Mouse (Mus musculus) embryonic facial prominence, embryonic 10.5 days (tissue): ENCODE measurements at regions not wholly inside any gene's neighbourhood (a gene's known extent, or its start where the extent isn't known, plus 50 kb on each side); places are given as distances from the start of the nearest gene placed in this dataset.

Source experiments
- DNase-seq: peaks from one replicate; pipeline ENCODE4 v3.0.0-alpha.2; 2017; ENCODE audit warnings: low spot score
- H3K27ac ChIP-seq: fragments of 300-500 bp; sonication (generic); replicated peaks from 2 replicates; pipeline ENCODE4 v1.5.1; 2016; ENCODE audit warnings: mild to moderate bottlenecking
- H3K27me3 ChIP-seq: fragments of 300-500 bp; sonication (generic); replicated peaks from 2 replicates; pipeline ENCODE4 v1.6.1; 2016; ENCODE audit warnings: low read depth, mild to moderate bottlenecking; ENCODE audit not compliant: poor library complexity, severe bottlenecking
- H3K36me3 ChIP-seq: fragments of 300-500 bp; sonication (generic); replicated peaks from 2 replicates; pipeline ENCODE4 v1.6.1; 2016; ENCODE audit warnings: mild to moderate bottlenecking, moderate library complexity
- H3K4me1 ChIP-seq: fragments of 300-500 bp; sonication (generic); 2 replicates; pipeline ENCODE4 v1.6.1; 2016
- H3K4me3 ChIP-seq: fragments of 300-500 bp; sonication (generic); 2 replicates; pipeline ENCODE4 v1.5.1; 2016; ENCODE audit warnings: mild to moderate bottlenecking, moderate library complexity
- H3K9me3 ChIP-seq: fragments of 300-500 bp; sonication (generic); 2 replicates; pipeline ENCODE4 v1.6.1; 2016; ENCODE audit warnings: mild to moderate bottlenecking
- WGBS: fragments of 180-500 bp; shearing (Covaris S2); methylation state at CpG from one replicate; pipeline ENCODE4 v1.1.7; 2016; 5-methylcytosine and 5-hydroxymethylcytosine counted together

DNA sequence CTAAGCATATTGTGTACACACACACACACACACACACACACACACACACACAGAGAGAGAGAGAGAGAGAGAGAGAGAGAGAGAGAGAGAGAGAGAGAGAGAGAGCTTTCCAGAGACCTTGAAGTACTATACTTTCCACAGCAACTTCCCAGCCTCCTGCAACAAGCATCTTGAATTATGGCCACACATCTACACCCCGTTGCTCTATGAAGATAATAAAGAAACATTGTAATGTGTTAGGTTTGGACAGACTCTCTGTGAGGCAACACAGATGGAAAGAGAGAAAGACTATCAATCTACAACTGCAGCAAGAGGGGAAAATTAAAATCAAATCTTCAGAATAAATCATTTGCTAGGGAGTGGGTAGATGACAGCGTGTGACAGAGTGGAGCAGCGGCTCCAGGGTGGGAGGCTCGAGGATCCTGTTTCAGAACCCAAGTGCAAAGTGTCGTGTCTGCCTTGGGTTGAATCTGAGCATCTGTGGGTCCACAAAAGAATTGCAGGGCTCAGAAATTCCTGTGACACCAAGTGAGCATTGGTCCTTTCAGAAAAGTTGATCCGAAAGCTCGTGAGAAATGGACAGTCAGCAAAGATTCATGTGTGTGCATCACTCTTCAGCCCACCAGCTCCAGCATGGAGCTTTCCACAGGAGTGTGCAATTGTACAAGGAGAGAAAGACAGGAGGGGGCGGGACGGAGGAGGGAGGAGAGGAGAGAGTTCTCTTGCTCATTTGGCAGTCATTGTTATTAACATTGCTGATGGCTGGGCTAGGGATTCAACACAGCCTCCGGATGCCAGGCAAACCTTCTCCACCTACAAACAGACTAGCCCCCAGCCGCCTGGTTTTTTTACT lies 203.6 kb upstream of the Gimd1 start:
- no peak for DNase-seq
- H3K9me3 ChIP-seq = no peaks in the 10 kb centered on the region

DNA sequence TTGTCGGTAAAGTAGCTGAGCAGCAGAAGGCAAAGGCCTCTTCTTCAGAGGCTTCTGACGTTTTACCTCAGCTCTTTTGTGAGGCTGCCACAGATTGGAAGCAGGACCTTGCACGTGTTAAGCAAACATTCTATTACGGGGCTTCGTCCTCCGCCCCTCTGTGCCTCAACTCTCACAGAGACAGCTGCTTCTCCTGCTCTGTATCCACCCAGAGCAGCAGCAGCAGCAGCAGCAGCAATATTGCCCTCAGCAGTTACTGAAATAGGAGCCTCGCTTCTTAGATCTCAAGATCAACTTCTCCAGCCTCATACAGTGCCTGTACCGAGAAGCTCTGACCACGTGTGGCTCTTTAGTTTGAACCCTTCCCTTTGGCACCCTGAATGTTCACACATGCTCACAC lies 202.4 kb upstream of the Gimd1 start:
- Histone ChIP-seq H3K27ac (no peak overlapping the region), H3K4me1 (peaks cover 5% of the 10 kb centered on the region; the same call in 1 of the 2 replicates), H3K27me3 (no peaks in the 10 kb centered on the region), H3K36me3 (no peaks in the 10 kb centered on the region), H3K9me3 (no peaks in the 10 kb centered on the region), H3K4me3 (no peak overlapping the region)
- DNase-seq = peak; percentile 14
- WGBS = 53% methylated on average over 9 of the region's 9 CpGs

More for the DNA sequence above, 203.6 kb upstream of the Gimd1 start:
- Histone ChIP-seq H3K27ac (no peak overlapping the region), H3K27me3 (no peaks in the 10 kb centered on the region), H3K4me1 (peaks cover 5% of the 10 kb centered on the region; the same call in 1 of the 2 replicates), H3K4me3 (no peak overlapping the region), H3K36me3 (no peaks in the 10 kb centered on the region)
- 67% methylated on average over 11 of the region's 11 CpGs for WGBS

DNA sequence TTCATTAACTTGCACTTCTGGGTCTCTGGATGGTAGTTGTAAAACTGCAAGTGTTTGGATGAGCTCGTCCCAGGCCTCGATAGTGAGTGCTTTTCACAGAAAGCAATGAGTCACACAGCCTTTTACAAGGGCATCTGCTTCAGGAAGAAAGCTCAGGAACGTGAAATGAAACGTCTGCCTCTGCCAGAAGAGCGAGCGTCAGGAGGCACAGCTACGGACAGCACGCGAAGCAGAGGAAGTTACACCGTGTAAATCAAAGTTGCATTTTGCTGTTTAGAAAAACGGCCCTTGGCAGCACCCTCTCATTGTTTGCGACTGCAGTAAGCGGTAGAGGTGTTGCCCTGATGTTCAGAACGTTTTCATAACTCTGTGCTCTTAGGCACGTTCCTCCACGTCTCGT lies 201.5 kb upstream of the Gimd1 start:
- no peak overlapping the region for H3K27ac ChIP-seq
- peaks cover 5% of the 10 kb centered on the region; the same call in 1 of the 2 replicates for H3K4me1 ChIP-seq
- H3K36me3 ChIP-seq = no peaks in the 10 kb centered on the region
- no peaks in the 10 kb centered on the region for H3K27me3 ChIP-seq
- no peaks in the 10 kb centered on the region for H3K9me3 ChIP-seq
- no peak for DNase-seq
- 87% methylated on average over 17 of the region's 17 CpGs for WGBS
- no peak overlapping the region for H3K4me3 ChIP-seq

DNA sequence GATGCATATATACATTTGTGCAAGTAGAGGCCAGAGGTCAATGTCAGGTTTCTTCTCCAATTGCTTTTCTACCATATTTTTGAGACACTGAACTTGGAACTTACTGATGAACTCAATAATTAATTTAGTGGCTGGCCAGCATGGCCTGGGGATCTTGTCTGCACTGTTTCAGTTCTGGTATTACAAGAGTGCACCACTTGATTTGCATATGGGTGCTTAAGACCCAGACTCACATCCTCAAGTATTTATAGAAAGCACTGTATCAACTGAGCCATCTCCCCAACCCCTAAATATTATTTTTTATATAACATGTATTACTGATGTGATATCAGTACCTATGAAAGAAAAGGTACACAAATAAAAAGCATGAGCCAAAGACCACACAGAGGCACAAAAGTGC lies 197.8 kb upstream of the Gimd1 start:
- Histone ChIP-seq H3K4me1 (peaks cover 8% of the 10 kb centered on the region; the same call in 1 of the 2 replicates), H3K27me3 (no peaks in the 10 kb centered on the region), H3K9me3 (no peaks in the 10 kb centered on the region), H3K4me3 (no peak overlapping the region), H3K36me3 (no peaks in the 10 kb centered on the region), H3K27ac (no peak overlapping the region)
- DNase-seq = no peak

DNA sequence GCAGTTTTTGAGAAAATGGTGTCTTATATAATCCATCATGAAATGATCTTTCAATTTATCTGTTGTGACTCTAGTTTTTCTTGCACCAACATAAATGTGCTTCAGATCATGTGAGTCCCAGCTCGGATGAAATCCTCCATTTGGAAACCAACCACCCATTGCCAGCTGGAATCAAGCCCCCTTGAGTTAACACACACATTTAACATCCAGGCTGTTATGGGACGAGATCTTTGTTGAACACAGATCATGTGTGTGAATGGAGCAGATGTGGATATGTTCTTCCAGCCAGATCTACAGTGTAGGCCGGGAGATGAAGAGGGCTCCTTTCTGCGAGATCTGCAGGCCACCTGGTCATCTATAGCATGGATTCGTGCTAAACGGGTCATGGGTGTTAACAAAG lies 188.4 kb upstream of the Gimd1 start:
- Histone ChIP-seq H3K27me3 (no peaks in the 10 kb centered on the region), H3K4me1 (peaks cover 4% of the 10 kb centered on the region), H3K27ac (no peak overlapping the region), H3K4me3 (no peak overlapping the region), H3K9me3 (no peaks in the 10 kb centered on the region), H3K36me3 (no peaks in the 10 kb centered on the region)
- WGBS = 93% methylated on average over 6 of the region's 6 CpGs
- DNase-seq = no peak

DNA sequence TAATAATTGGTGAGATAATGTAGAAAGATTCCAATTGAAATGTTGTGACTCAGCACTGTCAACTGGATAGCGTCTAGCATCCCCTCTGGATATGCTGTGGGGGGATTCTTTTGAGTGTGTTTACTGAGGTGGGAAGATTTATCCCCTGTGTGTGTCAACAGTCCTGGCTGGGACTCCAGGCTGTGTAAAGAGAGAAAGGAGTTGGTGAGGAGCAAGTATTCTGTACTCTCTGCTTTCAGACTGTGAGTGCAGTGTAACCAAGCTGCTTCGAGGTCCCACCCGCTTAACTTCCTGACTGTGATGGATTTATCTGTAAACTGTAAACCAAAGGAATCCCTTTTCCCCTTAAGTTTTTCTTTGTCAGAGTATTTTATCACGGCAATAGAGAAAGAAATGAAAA lies 175.7 kb upstream of the Gimd1 start:
- WGBS = 81% methylated on average over 4 of the region's 4 CpGs
- H3K4me1 ChIP-seq = no peaks in the 10 kb centered on the region
- no peaks in the 10 kb centered on the region for H3K27me3 ChIP-seq
- H3K27ac ChIP-seq = no peak overlapping the region
- H3K9me3 ChIP-seq = no peaks in the 10 kb centered on the region
- H3K36me3 ChIP-seq = no peaks in the 10 kb centered on the region
- no peak overlapping the region for H3K4me3 ChIP-seq
- no peak for DNase-seq

DNA sequence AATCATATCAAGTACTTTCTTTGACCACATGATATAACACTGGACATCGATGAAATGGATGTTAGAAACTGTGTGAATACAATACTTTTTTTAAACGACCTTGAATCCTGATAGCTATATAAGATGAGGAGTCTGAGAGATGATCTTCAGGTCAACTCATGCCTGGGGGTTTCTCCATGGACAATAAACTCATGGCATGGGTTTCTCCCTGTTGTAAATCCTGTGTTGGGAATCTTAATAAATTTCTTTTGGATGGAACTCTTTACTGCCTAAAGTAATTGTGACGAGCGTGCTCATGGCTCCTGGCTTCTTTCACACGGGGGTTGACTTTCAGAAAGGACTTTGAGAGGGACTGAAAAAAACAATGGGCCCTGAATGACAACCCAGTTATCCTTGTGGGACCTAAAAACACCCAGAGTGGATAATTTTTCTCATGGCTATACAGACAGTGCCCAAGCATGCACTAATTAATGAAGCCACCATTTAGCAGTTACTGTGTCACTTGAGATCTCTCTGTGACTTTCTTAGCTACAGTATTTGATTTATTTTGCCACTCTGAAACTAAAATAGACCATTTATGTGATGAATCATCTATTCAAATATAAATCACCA lies 167.2 kb upstream of the Gimd1 start:
- 82% methylated on average over 5 of the region's 5 CpGs for WGBS
- H3K27ac ChIP-seq = no peak overlapping the region
- no peaks in the 10 kb centered on the region for H3K27me3 ChIP-seq
- no peaks in the 10 kb centered on the region for H3K9me3 ChIP-seq
- H3K4me3 ChIP-seq = no peak overlapping the region
- no peak for DNase-seq
- no peaks in the 10 kb centered on the region for H3K36me3 ChIP-seq
- H3K4me1 ChIP-seq = no peaks in the 10 kb centered on the region

DNA sequence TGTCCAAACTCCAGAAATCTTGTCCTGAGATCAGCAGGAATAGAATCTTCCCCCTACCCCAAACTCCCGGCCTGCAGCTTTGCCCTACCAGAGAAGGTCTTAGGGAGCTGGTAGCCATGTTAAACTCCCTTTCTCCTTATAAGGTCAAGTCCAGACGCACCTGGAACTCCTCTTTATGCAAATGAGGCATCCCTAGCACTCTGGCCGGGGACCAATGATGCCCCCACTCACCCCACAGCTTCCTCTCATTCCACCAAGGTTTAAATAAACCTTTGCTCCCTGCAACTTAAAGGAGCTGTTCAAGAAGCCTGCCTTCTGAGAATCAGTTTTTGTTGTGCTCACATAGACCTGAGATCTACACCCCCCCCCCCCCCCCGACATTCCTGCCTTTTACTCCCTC lies 158.6 kb upstream of the Gimd1 start:
- H3K27me3 ChIP-seq = no peaks in the 10 kb centered on the region
- no peaks in the 10 kb centered on the region for H3K36me3 ChIP-seq
- 45% methylated on average over 4 of the region's 4 CpGs for WGBS
- H3K4me1 ChIP-seq = no peaks in the 10 kb centered on the region
- H3K4me3 ChIP-seq = no peak overlapping the region
- no peak overlapping the region for H3K27ac ChIP-seq
- no peaks in the 10 kb centered on the region for H3K9me3 ChIP-seq
- DNase-seq = no peak

DNA sequence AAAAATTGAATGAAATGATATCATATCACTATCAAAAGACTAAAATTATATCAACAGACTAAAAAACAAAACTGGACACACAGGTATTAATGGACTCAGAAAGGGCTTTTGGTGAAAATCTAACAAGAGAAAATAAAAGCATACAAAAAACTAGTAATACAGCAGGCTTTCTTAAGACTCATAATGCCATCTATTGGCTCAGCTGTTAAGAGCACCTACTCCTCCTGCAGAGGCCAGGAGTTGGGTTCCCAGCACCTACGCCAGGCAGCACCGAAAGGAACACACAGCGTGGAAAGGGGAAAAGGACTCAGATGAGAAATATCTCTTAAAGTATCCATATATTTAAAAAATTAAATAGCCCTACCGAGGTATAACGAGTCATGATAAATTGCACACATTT lies 151.9 kb upstream of the Gimd1 start:
- H3K9me3 ChIP-seq = no peaks in the 10 kb centered on the region
- no peaks in the 10 kb centered on the region for H3K36me3 ChIP-seq
- no peak overlapping the region for H3K27ac ChIP-seq
- H3K4me1 ChIP-seq = no peaks in the 10 kb centered on the region
- H3K27me3 ChIP-seq = no peaks in the 10 kb centered on the region
- WGBS = 91% methylated on average over 5 of the region's 5 CpGs
- DNase-seq = no peak
- H3K4me3 ChIP-seq = no peak overlapping the region

DNA sequence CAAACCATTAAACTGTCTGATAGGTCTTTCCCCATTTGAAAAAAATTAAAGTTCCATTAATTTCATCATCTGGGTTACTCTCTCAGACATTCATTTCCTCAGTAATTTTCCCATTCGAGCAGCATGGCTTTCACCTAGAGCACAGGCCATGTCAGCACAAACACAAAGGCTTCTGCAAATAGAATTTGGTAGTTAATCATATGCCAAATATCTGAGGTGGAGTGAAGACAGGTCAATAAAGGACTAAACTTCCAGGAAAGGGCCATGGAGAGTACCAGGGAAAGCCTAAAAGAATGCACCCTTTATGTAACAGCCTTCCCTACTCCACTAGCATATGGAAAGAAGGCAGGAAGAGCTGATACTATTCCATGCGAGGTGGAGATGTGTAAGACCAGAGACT lies 150.3 kb upstream of the Gimd1 start:
- 76% methylated on average over 2 of the region's 2 CpGs for WGBS

DNA sequence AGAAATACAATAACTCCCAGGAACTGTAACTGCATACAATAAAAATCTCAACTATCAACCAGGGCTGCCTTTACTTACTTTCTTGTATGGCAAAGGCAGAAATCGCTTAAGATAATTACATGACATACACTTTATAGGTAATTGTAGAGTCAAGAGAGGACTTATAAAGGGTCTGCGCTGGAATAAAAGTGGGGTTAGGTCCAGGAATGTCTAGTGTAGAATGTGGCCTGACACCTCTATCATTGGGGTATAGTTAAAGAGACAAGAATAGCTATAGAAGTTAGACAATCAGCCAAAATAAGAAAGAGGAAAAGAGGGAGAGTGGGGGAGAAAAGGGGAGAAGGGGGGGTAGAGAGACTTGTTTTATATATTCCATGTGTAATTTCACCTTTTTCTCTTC lies 144.8 kb upstream of the Gimd1 start:
- Histone ChIP-seq H3K4me3 (no peak overlapping the region), H3K36me3 (no peaks in the 10 kb centered on the region), H3K27me3 (no peaks in the 10 kb centered on the region), H3K4me1 (no peaks in the 10 kb centered on the region), H3K9me3 (no peaks in the 10 kb centered on the region), H3K27ac (no peak overlapping the region)
- DNase-seq = no peak
- WGBS = 92% methylated on average over 2 of the region's 2 CpGs

More for the DNA sequence above, 150.3 kb upstream of the Gimd1 start:
- no peak overlapping the region for H3K27ac ChIP-seq
- H3K4me3 ChIP-seq = no peak overlapping the region
- H3K9me3 ChIP-seq = no peaks in the 10 kb centered on the region
- H3K4me1 ChIP-seq = no peaks in the 10 kb centered on the region
- no peaks in the 10 kb centered on the region for H3K27me3 ChIP-seq
- H3K36me3 ChIP-seq = no peaks in the 10 kb centered on the region
- DNase-seq = no peak

DNA sequence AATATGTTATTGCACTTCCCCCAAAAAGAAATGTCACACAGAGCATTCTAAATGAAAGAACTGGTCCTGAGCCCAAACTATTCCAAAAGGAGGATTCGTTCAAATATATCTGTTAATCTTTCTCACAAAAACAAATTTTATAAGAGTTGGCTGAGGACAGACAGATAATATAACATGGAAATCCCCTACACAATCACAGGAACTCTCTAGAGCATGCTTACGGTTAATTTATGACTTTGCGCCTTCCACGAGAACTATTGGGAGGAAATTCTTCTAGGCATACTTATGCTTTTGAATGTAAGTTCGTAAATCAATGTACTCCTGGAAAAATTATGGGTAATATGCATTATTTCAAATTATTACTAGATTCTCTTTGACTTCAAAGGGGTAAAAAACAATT lies 144.1 kb upstream of the Gimd1 start:
- Histone ChIP-seq H3K36me3 (no peaks in the 10 kb centered on the region), H3K27ac (no peak overlapping the region), H3K4me3 (no peak overlapping the region), H3K9me3 (no peaks in the 10 kb centered on the region), H3K27me3 (no peaks in the 10 kb centered on the region), H3K4me1 (no peaks in the 10 kb centered on the region)
- 94% methylated on average over 5 of the region's 5 CpGs for WGBS
- no peak for DNase-seq

DNA sequence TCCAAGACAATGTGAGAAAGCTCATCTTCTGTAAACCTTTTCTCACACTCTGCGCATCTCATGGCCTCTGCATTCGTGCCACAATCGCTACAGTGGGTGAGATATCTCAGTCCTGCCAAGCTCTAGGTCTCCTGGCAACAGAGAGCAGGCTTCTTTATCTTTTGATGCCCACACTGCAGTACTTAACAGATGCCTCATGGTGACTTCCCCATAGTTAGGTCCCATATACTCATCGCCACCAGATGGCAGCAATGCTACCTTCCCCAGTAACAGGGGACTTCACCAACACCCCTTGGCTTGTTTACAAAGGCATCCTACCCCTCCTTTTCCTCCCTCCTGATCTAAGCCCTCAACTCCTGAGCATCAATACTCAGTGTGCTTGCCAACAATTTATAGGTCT lies 123.5 kb upstream of the Gimd1 start:
- Histone ChIP-seq H3K36me3 (no peaks in the 10 kb centered on the region), H3K9me3 (no peaks in the 10 kb centered on the region), H3K27ac (no peak overlapping the region), H3K4me3 (no peak overlapping the region), H3K4me1 (peaks cover 5% of the 10 kb centered on the region), H3K27me3 (no peaks in the 10 kb centered on the region)
- DNase-seq = peak; percentile 72
- WGBS = 18% methylated on average over 4 of the region's 4 CpGs
